Mouse (Mus musculus): ENCODE measurements around the gene Gpr146.

The Gpr146 gene

DNA sequence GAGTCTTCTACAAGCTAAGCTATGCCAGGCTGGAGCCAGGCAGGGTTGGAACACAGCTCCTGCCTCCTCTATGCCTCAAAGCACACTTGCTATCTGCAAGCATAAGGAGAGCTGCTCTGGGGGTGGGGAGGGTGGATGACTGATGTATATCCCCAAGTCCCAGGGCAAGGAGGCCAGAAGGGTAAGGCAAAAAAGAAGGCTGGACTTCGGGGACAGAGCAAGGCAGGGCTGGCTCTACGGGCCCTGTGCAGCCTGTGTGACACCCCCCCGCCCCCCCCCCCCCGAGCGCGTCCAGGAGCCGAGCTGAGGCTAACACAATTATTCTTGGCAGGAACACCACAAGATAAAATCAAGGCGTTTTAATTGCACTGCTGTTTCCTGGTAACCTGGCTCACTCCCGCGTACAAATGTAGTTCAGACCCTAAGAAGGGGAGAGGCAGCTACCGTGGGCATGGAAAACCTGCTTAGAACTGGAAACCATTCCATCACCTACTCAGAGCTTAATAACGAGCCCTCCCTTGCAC lies 52.4 kb downstream of the Gpr146 start:
- no peak for DNase-seq (ENCODE audit: low spot score)

DNA sequence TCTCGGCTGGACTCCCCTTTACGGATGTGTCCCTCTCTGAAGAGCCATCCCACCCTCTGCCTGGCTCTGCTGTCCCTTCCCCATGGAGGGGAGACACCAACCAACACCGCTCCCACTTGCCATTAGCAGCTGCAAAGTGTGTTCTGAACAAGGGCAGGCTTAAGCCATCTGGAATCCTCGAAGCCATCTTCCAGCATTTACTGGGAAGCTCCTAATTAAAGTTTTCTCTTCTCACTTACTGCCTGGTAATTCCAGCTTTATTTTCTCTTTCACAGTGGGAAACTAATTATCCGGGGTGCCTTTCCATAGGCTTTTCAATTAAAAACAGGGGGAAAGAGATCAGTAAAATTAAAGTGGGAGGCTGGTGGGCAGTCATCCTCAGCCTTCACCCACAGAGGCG lies 54.8 kb downstream of the Gpr146 start:
- DNase-seq (ENCODE audit: low spot score) = no peak

DNA sequence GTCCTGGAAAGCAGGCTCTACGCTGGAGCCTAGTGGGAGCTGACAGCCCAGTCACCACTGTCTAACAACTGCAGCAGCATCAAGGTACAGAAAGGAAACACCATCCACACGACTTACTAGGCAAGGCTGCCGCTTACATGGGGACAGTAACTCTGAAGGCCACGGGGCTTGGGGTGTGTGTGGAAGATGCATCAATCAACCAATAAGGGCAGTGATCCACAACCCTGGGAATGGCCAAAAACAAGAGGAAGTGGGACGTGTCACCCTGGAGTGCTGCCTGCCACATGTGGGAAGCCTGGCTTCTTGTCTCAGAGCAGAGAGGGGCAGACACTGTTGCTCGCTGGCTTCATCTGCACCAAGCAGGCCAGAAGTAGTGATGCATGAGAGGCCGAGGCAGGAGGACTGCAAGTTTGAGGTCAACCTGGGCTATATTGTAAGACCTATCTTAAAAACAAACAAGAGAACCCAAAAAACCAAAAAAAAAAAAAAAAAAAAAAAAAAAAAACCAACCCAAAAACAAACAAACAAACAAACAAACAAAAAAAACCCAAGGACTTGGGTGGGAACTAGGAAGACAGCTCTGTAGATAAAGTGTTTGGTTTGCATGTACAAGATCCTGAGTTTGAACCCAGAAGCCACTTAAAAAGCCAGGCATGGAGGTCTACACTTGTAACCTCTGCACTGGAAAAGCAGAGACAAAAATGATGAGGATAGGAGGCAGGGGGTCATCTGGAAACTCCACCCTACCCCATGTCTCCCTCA lies 55.4 kb downstream of the Gpr146 start:
- DNase-seq (ENCODE audit: low spot score) = no peak

DNA sequence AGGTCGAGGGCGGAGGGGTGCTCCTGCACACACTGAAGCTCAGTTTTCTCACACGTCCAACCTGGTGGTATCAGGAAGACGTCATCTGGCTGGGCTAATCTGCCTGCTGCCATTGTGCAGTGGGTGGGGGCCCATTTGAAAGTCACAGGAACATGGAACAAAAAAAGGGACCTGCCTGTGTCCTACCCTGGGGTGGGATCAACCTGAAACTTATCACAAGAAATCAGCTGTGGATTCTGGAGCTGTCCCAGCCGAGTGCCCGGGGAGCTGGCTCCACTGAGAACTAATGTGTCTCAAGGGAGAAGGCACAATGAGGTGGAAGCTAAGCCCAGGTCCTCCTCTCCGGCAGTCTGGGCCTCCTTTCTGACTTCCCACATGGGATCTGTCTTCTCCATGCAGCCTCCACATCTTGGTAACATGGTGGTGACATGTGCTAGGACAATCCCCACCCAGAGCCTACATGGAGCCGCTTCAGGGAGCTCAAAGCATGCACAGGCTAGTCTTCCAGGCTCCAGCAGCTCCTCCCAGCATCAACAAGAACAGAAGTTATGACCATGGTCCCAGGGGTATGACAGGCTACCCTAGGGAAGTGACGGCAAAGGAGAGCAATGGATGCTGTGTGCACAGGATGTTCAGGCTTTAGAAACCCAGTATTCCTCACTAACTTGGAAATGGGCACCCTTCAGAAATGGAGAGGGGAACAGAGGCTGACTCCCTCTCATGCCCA lies 56.5 kb downstream of the Gpr146 start:
- DNase-seq (ENCODE audit: low spot score) = no peak

DNA sequence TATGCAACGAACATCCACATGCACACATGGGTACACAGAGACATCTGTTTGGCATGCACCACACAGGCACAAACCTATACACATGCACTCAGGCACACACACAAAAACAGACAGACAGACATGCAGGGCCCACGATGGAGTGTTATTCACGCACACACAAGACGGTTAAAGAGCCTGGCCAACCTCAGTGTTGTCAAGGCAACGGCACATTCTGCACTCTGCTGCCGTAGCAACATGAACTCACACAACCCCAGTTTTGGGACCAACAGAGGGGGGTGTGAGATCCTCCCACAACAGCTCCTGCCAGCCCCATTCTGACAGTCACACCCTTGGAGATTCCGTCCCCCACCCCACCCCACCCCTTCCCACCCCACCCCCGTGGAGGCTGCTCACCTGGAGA lies 57.4 kb downstream of the Gpr146 start:
- DNase-seq (ENCODE audit: low spot score) = no peak

DNA sequence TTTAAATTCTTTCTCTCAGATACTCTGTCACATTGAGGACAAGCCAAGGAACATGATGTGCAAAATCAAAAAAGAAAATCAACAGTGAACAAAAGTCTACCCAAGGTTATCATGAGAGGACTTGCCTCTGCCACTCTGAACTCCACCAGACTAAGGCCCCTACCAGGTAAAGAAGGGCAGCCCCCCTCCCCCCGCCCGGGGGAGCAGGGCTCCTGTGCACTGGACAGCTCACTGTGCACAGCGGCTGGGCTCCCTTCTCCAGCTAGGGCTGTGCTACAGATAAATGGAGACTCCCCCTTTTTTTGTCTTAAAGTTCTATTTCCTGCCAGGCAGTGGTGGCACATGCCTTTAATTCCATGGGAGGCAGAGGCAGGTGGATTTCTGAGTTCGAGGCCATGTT lies 60.3 kb downstream of the Gpr146 start:
- no peak for DNase-seq (ENCODE audit: low spot score)

DNA sequence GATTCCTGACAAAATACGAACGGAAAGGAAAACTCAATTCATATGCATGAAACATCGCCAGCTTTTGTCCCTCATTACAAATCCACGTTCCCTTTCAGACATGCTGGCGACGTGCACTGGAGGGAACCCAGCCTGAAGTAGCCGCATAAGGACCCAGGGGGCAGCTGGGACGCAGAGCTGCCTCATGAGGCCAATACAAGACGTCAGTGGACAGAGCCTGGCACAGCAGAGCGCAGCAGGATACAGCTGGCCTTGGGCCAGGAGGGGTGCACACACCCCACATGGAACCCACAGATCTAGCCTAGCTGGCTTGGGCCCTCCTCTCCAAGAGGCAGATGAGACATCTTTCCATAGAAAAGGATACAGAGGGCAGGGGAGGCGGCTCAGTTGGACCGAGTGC lies 60.9 kb downstream of the Gpr146 start:
- DNase-seq (ENCODE audit: low spot score) = no peak

DNA sequence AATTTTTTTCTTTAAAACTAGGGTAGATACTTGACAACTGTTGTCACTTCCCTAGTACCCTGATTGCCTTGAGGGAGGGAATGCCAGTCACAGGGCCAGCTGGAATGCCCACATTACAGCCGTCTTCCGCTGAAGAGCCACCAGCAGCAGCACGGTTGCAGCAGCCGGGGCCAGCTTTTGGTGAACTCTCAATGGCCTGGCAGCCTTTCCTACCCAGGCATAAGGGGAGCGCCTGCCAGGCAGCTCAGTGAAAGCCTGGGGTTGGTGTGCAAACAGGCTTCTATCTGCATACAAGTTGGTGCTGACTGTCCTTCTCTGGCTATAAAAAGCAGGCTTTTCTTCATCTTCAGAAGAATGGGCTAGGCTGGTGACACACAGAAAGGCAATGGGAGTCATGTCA lies 63.0 kb downstream of the Gpr146 start:
- DNase-seq (ENCODE audit: low spot score) = no peak

DNA sequence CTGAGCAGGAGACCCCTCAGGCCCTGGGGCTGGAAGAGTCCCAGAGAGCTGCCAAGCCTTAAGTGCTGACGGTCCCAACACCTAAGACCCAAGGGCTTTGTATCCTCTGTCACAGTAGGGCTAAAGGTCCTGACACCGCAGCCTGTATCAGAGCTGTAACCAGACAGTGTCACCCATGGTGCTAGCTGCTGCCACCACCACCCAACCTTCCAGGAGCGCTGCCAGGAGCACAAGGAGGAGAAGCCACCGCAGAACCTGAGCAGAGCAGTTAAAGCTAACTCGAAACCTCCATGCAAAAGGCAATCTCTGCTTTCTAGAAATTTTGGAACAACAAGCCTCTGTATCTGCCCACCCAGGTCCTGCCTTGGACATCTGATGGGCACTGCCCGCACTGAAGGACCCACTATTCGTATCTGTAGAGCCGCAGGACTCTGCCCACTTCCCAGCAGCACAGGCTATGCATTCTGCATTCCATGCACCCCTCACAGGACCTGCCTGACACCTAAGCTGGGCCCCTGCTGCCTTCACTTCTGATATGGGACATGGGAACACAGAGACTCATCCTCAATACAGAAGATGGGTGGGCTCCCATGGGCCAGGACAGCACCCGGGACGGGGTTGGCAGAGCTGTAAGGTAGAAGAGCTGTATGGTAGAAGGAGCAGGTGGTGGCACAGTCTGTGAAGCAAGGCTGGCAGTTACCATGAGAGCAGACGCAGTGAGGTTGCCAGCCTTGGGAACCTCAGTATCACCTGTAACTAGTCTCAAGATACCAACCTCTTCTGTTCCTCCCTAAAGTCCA lies 63.6 kb downstream of the Gpr146 start:
- no peak for DNase-seq (ENCODE audit: low spot score)

DNA sequence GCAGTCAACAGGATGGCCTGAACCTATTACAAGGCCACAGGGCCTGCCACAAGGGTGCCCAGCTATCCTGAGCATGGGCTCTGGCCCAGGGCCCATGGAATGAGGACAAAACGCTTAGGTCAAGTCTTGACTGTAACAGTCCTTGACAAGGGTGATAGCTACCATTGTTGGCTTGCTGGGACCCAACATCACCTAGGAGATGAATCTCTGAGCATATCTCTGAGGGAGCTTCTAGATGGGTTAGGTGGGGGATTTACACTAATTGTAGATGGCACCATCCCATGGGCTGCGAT lies 64.2 kb downstream of the Gpr146 start:
- no peak for DNase-seq (ENCODE audit: low spot score)

DNA sequence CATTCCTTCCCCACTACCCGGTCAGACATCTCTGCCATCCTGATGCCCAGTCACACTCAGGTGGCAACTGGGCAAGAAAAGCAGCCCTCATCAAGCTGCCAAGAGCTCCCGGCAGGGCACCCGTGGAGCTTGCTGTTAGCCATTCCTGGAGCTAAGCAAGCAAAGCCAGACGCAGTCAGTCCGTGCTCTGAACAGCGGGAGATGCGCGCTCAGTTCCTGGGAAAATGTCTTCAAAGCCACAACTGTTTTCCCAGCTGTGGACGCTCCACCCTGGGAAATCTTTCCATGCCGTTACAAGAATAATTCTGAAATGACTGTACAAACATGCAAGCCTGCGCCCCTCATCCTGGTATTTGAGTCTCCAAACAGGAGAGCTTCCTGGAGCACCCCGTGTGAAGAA lies 64.9 kb downstream of the Gpr146 start:
- DNase-seq (ENCODE audit: low spot score) = no peak

DNA sequence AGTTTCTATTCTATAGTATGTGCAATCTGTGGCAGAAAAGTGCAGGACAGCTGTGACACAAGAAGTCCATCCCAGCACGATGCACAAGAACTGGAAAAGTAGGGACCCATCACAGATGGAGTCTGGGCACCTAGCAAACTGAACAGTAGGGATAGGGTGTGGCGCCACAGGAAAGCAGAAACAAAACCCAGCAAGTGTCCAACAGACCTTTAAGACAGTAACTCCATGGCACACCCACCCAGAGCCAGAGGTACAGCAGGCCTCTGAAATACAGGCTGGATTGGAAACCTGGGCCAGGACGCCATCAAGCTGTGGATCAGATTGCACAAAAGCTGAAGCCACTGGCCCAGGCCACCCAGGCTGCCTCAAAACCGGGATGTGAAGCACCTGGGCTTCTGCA lies 65.5 kb downstream of the Gpr146 start:
- DNase-seq (ENCODE audit: low spot score) = no peak

DNA sequence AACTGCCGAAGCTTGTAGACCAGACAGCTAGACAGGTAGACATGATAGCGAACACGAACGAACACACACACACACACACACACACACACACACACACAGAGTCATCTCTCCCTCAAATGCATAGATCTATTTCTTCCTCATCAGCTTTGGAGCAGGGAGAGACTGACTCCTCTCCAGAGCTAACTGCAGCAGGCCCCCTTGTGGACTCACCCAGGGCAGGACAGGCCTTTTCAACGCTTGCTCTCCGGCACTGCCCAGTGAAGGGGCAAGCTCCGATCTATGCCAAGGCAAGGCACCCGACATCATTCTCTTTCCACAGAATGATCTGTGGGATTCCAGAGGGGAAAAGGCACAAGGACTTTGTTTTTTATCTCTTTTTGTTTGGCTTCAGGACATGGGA lies 67.8 kb downstream of the Gpr146 start:
- peak; percentile 28 for DNase-seq (ENCODE audit: low spot score)

Measured in urinary bladder, postnatal 14 days (tissue).